Mouse (Mus musculus): ENCODE results near the gene Zfp3. TPM values are rescaled to one million over a fixed set of nuclear protein-coding genes. Genes with fewer than 3 reads are reported as not detected.

Gene Zfp3
- 0.61 and 0.72 TPM in 2 replicates for polyA plus RNA-seq (2012; rRNA removed)

DNA sequence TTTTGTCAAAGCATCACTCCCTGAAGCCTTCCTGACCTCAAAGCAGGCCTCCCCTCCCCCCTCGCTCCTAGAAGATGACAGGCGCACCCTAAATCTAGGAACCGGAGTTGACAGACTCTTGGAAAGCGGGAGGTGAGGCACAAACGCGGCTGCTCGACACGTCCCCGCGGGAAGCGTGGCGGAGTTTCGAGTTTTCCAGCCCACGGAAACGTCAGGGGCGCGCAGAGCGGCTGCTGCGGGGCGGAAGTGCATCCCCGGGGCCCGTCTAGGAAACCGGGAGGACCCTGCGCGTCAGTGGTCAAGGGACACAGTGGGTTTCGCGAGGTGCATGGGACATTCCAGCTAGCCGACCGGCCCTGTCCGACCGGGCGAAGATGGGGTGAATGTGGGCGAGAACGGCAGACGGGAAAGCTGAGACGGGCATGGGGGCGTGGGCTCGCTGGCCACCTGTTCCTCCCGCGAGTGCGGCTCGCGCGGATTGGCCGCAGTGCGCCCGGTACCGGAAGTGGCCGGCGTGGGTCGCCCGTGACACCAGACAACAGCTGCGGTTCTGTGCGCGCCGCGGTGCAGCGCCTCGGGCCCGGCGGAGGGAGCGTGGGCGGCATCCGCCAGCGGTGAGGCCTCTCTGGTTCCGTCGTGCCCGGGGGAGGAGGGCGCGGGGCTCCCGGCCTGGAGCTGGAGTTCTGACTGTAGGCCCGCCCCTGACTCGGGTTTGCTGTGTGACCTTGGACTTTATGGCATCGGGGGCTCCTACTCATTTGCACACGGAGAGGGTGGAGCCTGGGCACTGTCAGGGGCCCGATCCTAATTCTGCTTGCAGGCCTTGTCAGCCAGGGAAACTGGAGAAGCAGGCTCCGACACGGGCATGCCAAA is at the start of gene Zfp3:
Gene Zfp3, plus strand, starts transcription at position 274 of the 873 bp plus-strand sequence.
- Histone ChIP-seq H3K4me3 (ENCODE audit: low read depth, low read length) (peak within 1 kb of the TSS; percentile 82), H3K4me1 (ENCODE audit: control insufficient read depth, insufficient read depth, insufficient read length, low read length) (peaks cover 6% of the 10 kb centered on the region; the same call in 1 of the 2 replicates), H3K36me3 (ENCODE audit: control insufficient read depth, insufficient read depth, low read length) (no peaks in the 10 kb centered on the region; the same call in 1 of the 2 replicates), H3K27me3 (ENCODE audit: control insufficient read depth, insufficient read depth, low read length) (no peaks in the 10 kb centered on the region), H3K27ac (ENCODE audit: insufficient read depth, low read depth, low read length) (peak within 1 kb of the TSS; percentile 65)
- WGBS: under 1% methylated on average over 78 of the region's 78 CpGs
- TF ChIP-seq POLR2A (IDR thresholded peaks at IDR 0.05; ENCODE audit: low read depth, low read length): 0 out of 2 replicates have a peak, but pooled peaks have one; percentile 10
- TF ChIP-seq CTCF (IDR thresholded peaks at IDR 0.05; ENCODE audit: extremely low read depth, insufficient read length, insufficient replicate concordance, low read depth, low read length): no peak

DNA sequence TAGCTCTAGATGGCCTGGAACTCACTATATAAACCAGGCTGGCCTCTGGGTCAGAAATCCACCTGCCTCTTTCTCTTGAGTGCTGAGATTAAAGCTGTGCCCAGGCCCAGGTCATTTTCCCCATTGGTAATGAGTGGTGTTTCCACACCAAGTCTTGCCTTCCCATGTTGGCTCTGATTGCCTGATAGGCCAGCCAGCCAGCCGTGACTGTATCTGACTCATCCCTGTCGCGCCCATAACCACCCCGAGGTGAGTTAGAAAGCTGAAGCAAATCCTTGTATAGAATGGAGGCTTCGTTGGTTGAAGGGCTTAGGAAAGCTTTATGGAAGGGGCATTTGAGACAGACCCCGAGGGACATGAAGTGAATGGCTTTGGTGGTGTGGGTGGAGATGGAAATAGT is 48.2 kb upstream of the Zfp3 start:
- no peak for TF ChIP-seq CTCF (IDR thresholded peaks at IDR 0.05; ENCODE audit: extremely low read depth, insufficient read length, insufficient replicate concordance, low read depth, low read length)
- TF ChIP-seq POLR2A (IDR thresholded peaks at IDR 0.05; ENCODE audit: low read depth, low read length): no peak
- H3K27me3 ChIP-seq (ENCODE audit: control insufficient read depth, insufficient read depth, low read length): no peaks in the 10 kb centered on the region
- peaks cover 2% of the 10 kb centered on the region; the same call in 1 of the 2 replicates for H3K4me1 ChIP-seq (ENCODE audit: control insufficient read depth, insufficient read depth, insufficient read length, low read length)
- no peak overlapping the region for H3K27ac ChIP-seq (ENCODE audit: insufficient read depth, low read depth, low read length)
- no peak overlapping the region for H3K4me3 ChIP-seq (ENCODE audit: low read depth, low read length)
- H3K36me3 ChIP-seq (ENCODE audit: control insufficient read depth, insufficient read depth, low read length): peaks cover 71% of the 10 kb centered on the region
- 81% methylated on average over 6 of the region's 6 CpGs for WGBS

DNA sequence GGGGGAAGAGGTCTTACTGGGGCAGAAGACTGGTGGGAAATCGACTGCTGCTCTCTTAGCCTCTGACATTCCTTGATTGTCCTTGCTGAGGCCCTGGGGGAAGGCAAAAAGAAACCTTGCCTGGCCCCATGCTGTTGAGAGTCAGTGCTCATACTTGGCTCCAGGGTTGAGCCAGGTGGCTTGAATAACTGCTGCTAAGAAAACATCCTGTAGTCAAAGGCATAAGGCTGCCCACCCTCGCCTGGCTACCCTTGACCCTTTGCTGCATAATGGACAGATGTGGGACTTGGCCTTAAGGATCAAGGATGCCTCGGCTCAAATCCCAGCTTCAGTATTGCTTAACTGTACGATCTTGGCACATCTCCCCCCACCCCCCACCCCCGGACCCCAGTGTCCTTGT is 45.5 kb upstream of the Zfp3 start:
- no peak for TF ChIP-seq CTCF (IDR thresholded peaks at IDR 0.05; ENCODE audit: extremely low read depth, insufficient read length, insufficient replicate concordance, low read depth, low read length)
- no peaks in the 10 kb centered on the region for H3K4me1 ChIP-seq (ENCODE audit: control insufficient read depth, insufficient read depth, insufficient read length, low read length)
- H3K36me3 ChIP-seq (ENCODE audit: control insufficient read depth, insufficient read depth, low read length): peaks cover 72% of the 10 kb centered on the region
- WGBS: 77% methylated on average over 5 of the region's 5 CpGs
- no peak overlapping the region for H3K27ac ChIP-seq (ENCODE audit: insufficient read depth, low read depth, low read length)
- no peak overlapping the region for H3K4me3 ChIP-seq (ENCODE audit: low read depth, low read length)
- H3K27me3 ChIP-seq (ENCODE audit: control insufficient read depth, insufficient read depth, low read length): no peaks in the 10 kb centered on the region

DNA sequence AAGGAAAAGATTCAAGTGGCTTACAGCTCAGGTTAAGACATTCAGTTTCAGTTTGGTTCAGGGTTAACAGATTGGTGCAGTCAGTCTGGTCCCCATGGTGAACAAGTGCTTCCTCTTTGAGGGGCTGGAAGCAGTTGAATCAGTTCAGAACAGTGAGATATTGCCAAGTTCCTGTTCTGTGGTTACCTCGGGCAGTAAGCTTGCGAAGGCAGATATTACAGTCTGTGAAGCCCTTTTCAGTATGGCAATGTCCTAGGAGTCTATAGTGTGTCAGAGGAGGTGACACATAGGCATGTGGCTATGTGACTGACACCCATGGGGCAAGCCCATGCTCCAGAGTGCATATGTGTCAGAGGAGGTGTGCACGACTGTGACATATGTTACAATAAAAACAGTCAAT is 43.4 kb upstream of the Zfp3 start:
- H3K36me3 ChIP-seq (ENCODE audit: control insufficient read depth, insufficient read depth, low read length): peaks cover 84% of the 10 kb centered on the region

DNA sequence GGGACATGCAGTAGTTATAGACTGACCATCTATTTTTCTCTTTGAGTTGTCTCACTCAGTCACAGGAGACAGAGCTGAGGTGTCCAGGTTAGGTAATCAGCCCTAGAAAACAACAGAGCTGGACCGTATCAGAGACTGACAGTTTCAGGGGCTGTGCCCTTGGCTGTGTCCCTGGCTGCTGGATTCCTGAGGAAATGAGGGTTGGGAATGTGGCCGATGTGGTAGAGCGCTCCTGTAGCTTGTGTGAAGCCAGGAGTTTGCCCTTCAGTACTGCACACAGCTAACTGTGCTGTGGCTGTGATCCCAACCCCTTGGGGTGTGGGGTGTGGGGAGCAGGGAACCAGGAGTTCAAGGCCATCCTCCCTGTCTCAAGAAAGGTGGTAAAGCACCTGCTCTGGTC is 42.9 kb upstream of the Zfp3 start:
- 96% methylated on average over 3 of the region's 3 CpGs for WGBS
- no peak for TF ChIP-seq CTCF (IDR thresholded peaks at IDR 0.05; ENCODE audit: extremely low read depth, insufficient read length, insufficient replicate concordance, low read depth, low read length)
- TF ChIP-seq POLR2A (IDR thresholded peaks at IDR 0.05; ENCODE audit: low read depth, low read length): no peak
- Histone ChIP-seq H3K36me3 (ENCODE audit: control insufficient read depth, insufficient read depth, low read length) (peaks cover 85% of the 10 kb centered on the region), H3K4me3 (ENCODE audit: low read depth, low read length) (no peak overlapping the region), H3K27ac (ENCODE audit: insufficient read depth, low read depth, low read length) (no peak overlapping the region), H3K4me1 (ENCODE audit: control insufficient read depth, insufficient read depth, insufficient read length, low read length) (no peaks in the 10 kb centered on the region), H3K27me3 (ENCODE audit: control insufficient read depth, insufficient read depth, low read length) (no peaks in the 10 kb centered on the region)

More for the DNA sequence above, 43.4 kb upstream of the Zfp3 start:
- no peak overlapping the region for H3K4me3 ChIP-seq (ENCODE audit: low read depth, low read length)
- TF ChIP-seq POLR2A (IDR thresholded peaks at IDR 0.05; ENCODE audit: low read depth, low read length) (no peak), CTCF (IDR thresholded peaks at IDR 0.05; ENCODE audit: extremely low read depth, insufficient read length, insufficient replicate concordance, low read depth, low read length) (no peak)
- 82% methylated on average over 3 of the region's 3 CpGs for WGBS
- no peaks in the 10 kb centered on the region for H3K27me3 ChIP-seq (ENCODE audit: control insufficient read depth, insufficient read depth, low read length)
- H3K4me1 ChIP-seq (ENCODE audit: control insufficient read depth, insufficient read depth, insufficient read length, low read length): no peaks in the 10 kb centered on the region
- no peak overlapping the region for H3K27ac ChIP-seq (ENCODE audit: insufficient read depth, low read depth, low read length)

DNA sequence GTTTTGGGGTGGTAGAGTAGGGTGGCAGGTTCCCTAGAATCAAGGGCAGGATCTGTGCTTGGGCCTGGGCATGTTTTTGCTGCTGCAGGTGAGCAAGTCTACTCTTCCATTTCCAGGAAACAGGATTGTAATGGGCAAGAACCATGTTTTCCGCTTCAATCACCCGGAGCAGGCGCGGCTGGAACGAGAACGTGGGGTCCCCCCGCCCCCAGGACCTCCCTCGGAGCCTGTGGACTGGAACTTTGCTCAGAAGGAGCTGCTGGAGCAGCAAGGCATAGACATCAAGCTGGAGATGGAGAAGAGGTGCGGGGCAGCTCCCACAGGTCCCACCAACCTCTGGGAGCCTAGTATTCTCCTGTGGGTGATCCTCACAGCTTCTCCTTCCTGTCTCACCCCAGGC is 39.3 kb upstream of the Zfp3 start:
- TF ChIP-seq POLR2A (IDR thresholded peaks at IDR 0.05; ENCODE audit: low read depth, low read length) (no peak), CTCF (IDR thresholded peaks at IDR 0.05; ENCODE audit: extremely low read depth, insufficient read length, insufficient replicate concordance, low read depth, low read length) (no peak)
- H3K27me3 ChIP-seq (ENCODE audit: control insufficient read depth, insufficient read depth, low read length): no peaks in the 10 kb centered on the region
- H3K4me3 ChIP-seq (ENCODE audit: low read depth, low read length): no peak overlapping the region
- no peaks in the 10 kb centered on the region for H3K4me1 ChIP-seq (ENCODE audit: control insufficient read depth, insufficient read depth, insufficient read length, low read length)
- WGBS: 93% methylated on average over 9 of the region's 9 CpGs
- H3K27ac ChIP-seq (ENCODE audit: insufficient read depth, low read depth, low read length): no peak overlapping the region
- H3K36me3 ChIP-seq (ENCODE audit: control insufficient read depth, insufficient read depth, low read length): peaks cover 79% of the 10 kb centered on the region

DNA sequence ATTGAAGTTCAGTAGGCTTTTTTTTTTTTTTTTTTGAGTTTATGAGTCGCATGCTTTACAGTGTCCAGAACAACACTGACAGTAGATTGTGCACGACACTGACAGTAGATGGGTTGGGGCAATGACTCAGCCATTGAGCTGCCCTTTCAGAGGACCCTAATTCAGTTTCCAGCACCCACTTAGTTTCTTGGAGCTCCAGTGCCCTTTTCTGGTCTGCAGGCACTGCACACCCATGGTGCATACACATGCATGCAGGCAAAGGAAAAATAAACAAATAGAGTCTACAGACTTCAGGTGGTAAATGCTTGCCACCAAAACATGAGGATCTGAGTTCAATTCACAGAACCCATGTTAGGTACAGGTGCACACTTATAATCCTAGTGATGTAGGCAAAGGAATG is 37.4 kb upstream of the Zfp3 start:
- WGBS: 85% methylated on average over 2 of the region's 2 CpGs
- Histone ChIP-seq H3K36me3 (ENCODE audit: control insufficient read depth, insufficient read depth, low read length) (peaks cover 62% of the 10 kb centered on the region), H3K4me1 (ENCODE audit: control insufficient read depth, insufficient read depth, insufficient read length, low read length) (peaks cover 8% of the 10 kb centered on the region; the same call in 1 of the 2 replicates), H3K27ac (ENCODE audit: insufficient read depth, low read depth, low read length) (no peak overlapping the region), H3K4me3 (ENCODE audit: low read depth, low read length) (no peak overlapping the region), H3K27me3 (ENCODE audit: control insufficient read depth, insufficient read depth, low read length) (no peaks in the 10 kb centered on the region)
- TF ChIP-seq POLR2A (IDR thresholded peaks at IDR 0.05; ENCODE audit: low read depth, low read length) (no peak), CTCF (IDR thresholded peaks at IDR 0.05; ENCODE audit: extremely low read depth, insufficient read length, insufficient replicate concordance, low read depth, low read length) (no peak)

Data from small intestine, adult 2 months (tissue).